Mouse (Mus musculus) CH12.LX (cell line): ENCODE measurements around the gene Cog3. TPM values are rescaled to one million over a fixed set of nuclear protein-coding genes. Genes with fewer than 3 reads are reported as not detected.
A peak's percentile ranks its signal among the peaks of the same experiment; 100 is the strongest.

Experiments used
- DNase-seq: peaks from one replicate; pipeline ENCODE4 v3.0.0-alpha.2; 2013; ENCODE audit errors: extremely low read depth
- H3K27ac ChIP-seq: 2 replicates; pipeline ENCODE4 v1.5.1; 2012; ENCODE audit warnings: low read depth, mild to moderate bottlenecking, control low read depth, moderate library complexity; ENCODE audit not compliant: insufficient read depth
- H3K27me3 ChIP-seq: replicated peaks from 2 replicates; pipeline ENCODE3; 2012; ENCODE audit warnings: inconsistent platforms
- H3K36me3 ChIP-seq, 2 experiments: replicated peaks in 1 of 2; 2 replicates each; pipeline versions ENCODE3 to v1.6.1; 2012; ENCODE audit warnings: inconsistent platforms in 1 of 2, low read length in 1 of 2, mild to moderate bottlenecking in 1 of 2, mixed read lengths in 1 of 2, moderate library complexity in 1 of 2; ENCODE audit not compliant: control insufficient read depth in 1 of 2, insufficient read depth in 1 of 2
- H3K4me1 ChIP-seq, 2 experiments: 2 replicates each; pipeline ENCODE4 v1.6.1; 2012; ENCODE audit warnings: inconsistent platforms in 1 of 2, moderate library complexity in 1 of 2; ENCODE audit not compliant: insufficient read depth in 2 of 2, control insufficient read depth in 1 of 2
- H3K4me2 ChIP-seq: 2 replicates; pipeline ENCODE4 v1.6.1; 2012; ENCODE audit warnings: low read depth, mild to moderate bottlenecking, control low read depth; ENCODE audit not compliant: poor library complexity, insufficient read depth, severe bottlenecking
- H3K4me3 ChIP-seq, 3 experiments: fragments of 150-350 bp in 1 of 3; sonication (generic) in 1 of 3; replicated peaks in 1 of 3; 2 replicates each; pipeline versions ENCODE3 to v1.5.1; 2011 to 2012; ENCODE audit warnings: low read depth in 2 of 3, low read length in 2 of 3, mild to moderate bottlenecking in 2 of 3, moderate library complexity in 2 of 3, control low read depth in 1 of 3, improper control_type of control experiment in 1 of 3, inconsistent platforms in 1 of 3, mixed read lengths in 1 of 3; ENCODE audit not compliant: poor library complexity in 1 of 3
- H3K79me2 ChIP-seq: replicated peaks from 2 replicates; pipeline ENCODE4 v1.6.1; 2012; ENCODE audit warnings: mild to moderate bottlenecking, moderate library complexity; ENCODE audit not compliant: control insufficient read depth, poor library complexity, insufficient read depth, severe bottlenecking; ENCODE audit errors: extremely low read depth
- H3K9ac ChIP-seq: 2 replicates; pipeline ENCODE4 v1.6.1; 2012; ENCODE audit warnings: low read depth, mild to moderate bottlenecking, control low read depth, moderate library complexity; ENCODE audit not compliant: insufficient read depth
- H3K9me3 ChIP-seq: replicated peaks from 2 replicates; pipeline ENCODE3; 2012; ENCODE audit warnings: low read length, inconsistent platforms, mixed read lengths
- BHLHE40 ChIP-seq: IDR thresholded peaks from 2 replicates; pipeline ENCODE4 v1.6.1; 2011; ENCODE audit warnings: mild to moderate bottlenecking, low read depth, low read length, improper control_type of control experiment
- CHD1 ChIP-seq: IDR thresholded peaks from 2 replicates; pipeline ENCODE4 v1.6.1; 2012; ENCODE audit warnings: low read depth, low read length, improper control_type of control experiment, inconsistent platforms
- CHD2 ChIP-seq: IDR thresholded peaks from 2 replicates; pipeline ENCODE4 v1.6.1; 2011; ENCODE audit warnings: low read length, improper control_type of control experiment
- CTCF ChIP-seq, 2 experiments: IDR thresholded peaks in 1 of 2; conservative IDR thresholded peaks in 1 of 2; 2 replicates each; pipeline ENCODE4 v1.5.1; 2011 to 2012; ENCODE audit warnings: low read depth in 2 of 2, low read length in 2 of 2, improper control_type of control experiment in 1 of 2, inconsistent platforms in 1 of 2, mild to moderate bottlenecking in 1 of 2, moderate library complexity in 1 of 2
- E2F4 ChIP-seq: IDR thresholded peaks from 2 replicates; pipeline ENCODE4 v1.6.1; 2011; ENCODE audit warnings: low read depth, low read length, improper control_type of control experiment; ENCODE audit not compliant: insufficient replicate concordance
- ELF1 ChIP-seq: IDR thresholded peaks from 2 replicates; pipeline ENCODE4 v1.6.1; 2014; ENCODE audit warnings: low read depth, mild to moderate bottlenecking, inconsistent platforms, low read length, improper control_type of control experiment
- EP300 ChIP-seq: IDR thresholded peaks from 2 replicates; pipeline ENCODE4 v1.6.1; 2011; ENCODE audit warnings: low read length, improper control_type of control experiment
- ETS1 ChIP-seq: conservative IDR thresholded peaks from 2 replicates; pipeline ENCODE4 v1.6.1; 2012; ENCODE audit warnings: low read depth, mild to moderate bottlenecking, inconsistent platforms, low read length, improper control_type of control experiment, moderate library complexity
- GABPA ChIP-seq: IDR thresholded peaks from 2 replicates; pipeline ENCODE4 v1.6.1; 2012; ENCODE audit warnings: low read depth, low read length, improper control_type of control experiment, inconsistent platforms; ENCODE audit not compliant: insufficient replicate concordance
- HCFC1 ChIP-seq: IDR thresholded peaks from 2 replicates; pipeline ENCODE4 v1.6.1; 2012; ENCODE audit warnings: low read depth, mild to moderate bottlenecking, inconsistent platforms, low read length, improper control_type of control experiment
- IRF4 ChIP-seq: IDR thresholded peaks from 2 replicates; pipeline ENCODE4 v1.6.1; 2014; ENCODE audit warnings: low read depth, mild to moderate bottlenecking, inconsistent platforms, low read length, improper control_type of control experiment
- JUN ChIP-seq: IDR thresholded peaks from 2 replicates; pipeline ENCODE4 v1.6.1; 2011; ENCODE audit warnings: low read depth, mild to moderate bottlenecking, low read length, improper control_type of control experiment, moderate library complexity; ENCODE audit not compliant: insufficient read depth
- JUND ChIP-seq: conservative IDR thresholded peaks from 2 replicates; pipeline ENCODE4 v1.6.1; 2011; ENCODE audit warnings: low read depth, low read length, improper control_type of control experiment
- KAT2A ChIP-seq: IDR thresholded peaks from 2 replicates; pipeline ENCODE4 v1.6.1; 2012; ENCODE audit warnings: low read length, improper control_type of control experiment, inconsistent platforms; ENCODE audit not compliant: insufficient replicate concordance
- MAFK ChIP-seq: IDR thresholded peaks from 2 replicates; pipeline ENCODE4 v1.6.1; 2011; ENCODE audit warnings: low read length, improper control_type of control experiment; ENCODE audit not compliant: insufficient replicate concordance
- MAX ChIP-seq: IDR thresholded peaks from 2 replicates; pipeline ENCODE4 v1.6.1; 2011; ENCODE audit warnings: low read length, improper control_type of control experiment
- MAZ ChIP-seq: IDR thresholded peaks from 2 replicates; pipeline ENCODE4 v1.6.1; 2012; ENCODE audit warnings: low read depth, mild to moderate bottlenecking, inconsistent platforms, low read length, improper control_type of control experiment, moderate library complexity
- MEF2A ChIP-seq: IDR thresholded peaks from 2 replicates; pipeline ENCODE4 v1.6.1; 2014; ENCODE audit warnings: low read depth, mild to moderate bottlenecking, inconsistent platforms, low read length, improper control_type of control experiment, borderline replicate concordance
- MXI1 ChIP-seq: IDR thresholded peaks from 2 replicates; pipeline ENCODE4 v1.6.1; 2011; ENCODE audit warnings: mild to moderate bottlenecking, low read depth, low read length, improper control_type of control experiment
- MYC ChIP-seq: IDR thresholded peaks from 2 replicates; pipeline ENCODE4 v1.6.1; 2011; ENCODE audit warnings: low read depth, mild to moderate bottlenecking, improper control_type of control experiment, low read length
- NELFE ChIP-seq: IDR thresholded peaks from 2 replicates; pipeline ENCODE4 v1.6.1; 2011; ENCODE audit warnings: low read depth, low read length, improper control_type of control experiment
- NRF1 ChIP-seq: IDR thresholded peaks from 2 replicates; pipeline ENCODE4 v1.6.1; 2014; ENCODE audit warnings: low read depth, mild to moderate bottlenecking, inconsistent platforms, low read length, improper control_type of control experiment, moderate library complexity
- PAX5 ChIP-seq: IDR thresholded peaks from 2 replicates; pipeline ENCODE4 v1.6.1; 2012; ENCODE audit warnings: low read length, inconsistent platforms, mixed read lengths
- POLR2A ChIP-seq: IDR thresholded peaks from 2 replicates; pipeline ENCODE4 v1.6.1; 2011; ENCODE audit warnings: low read depth, mild to moderate bottlenecking, improper control_type of control experiment, low read length
- POLR2AphosphoS2 ChIP-seq: IDR thresholded peaks from 2 replicates; pipeline ENCODE4 v1.6.1; 2011; ENCODE audit warnings: low read depth, low read length, improper control_type of control experiment
- RAD21 ChIP-seq: IDR thresholded peaks from 2 replicates; pipeline ENCODE4 v1.6.1; 2011; ENCODE audit warnings: low read depth, mild to moderate bottlenecking, low read length, improper control_type of control experiment, moderate library complexity
- RCOR1 ChIP-seq: conservative IDR thresholded peaks from 2 replicates; pipeline ENCODE4 v1.6.1; 2012; ENCODE audit warnings: low read depth, mild to moderate bottlenecking, inconsistent platforms, low read length, improper control_type of control experiment
- SIN3A ChIP-seq: IDR thresholded peaks from 2 replicates; pipeline ENCODE4 v1.6.1; 2012; ENCODE audit warnings: low read length, improper control_type of control experiment, inconsistent platforms
- SMC3 ChIP-seq: IDR thresholded peaks from 2 replicates; pipeline ENCODE4 v1.6.1; 2011; ENCODE audit warnings: low read depth, low read length, improper control_type of control experiment
- TBP ChIP-seq: conservative IDR thresholded peaks from 2 replicates; pipeline ENCODE4 v1.6.1; 2011; ENCODE audit warnings: low read depth, low read length, improper control_type of control experiment
- TCF12 ChIP-seq: IDR thresholded peaks from 2 replicates; pipeline ENCODE4 v1.6.1; 2014; ENCODE audit warnings: low read depth, mild to moderate bottlenecking, inconsistent platforms, low read length, improper control_type of control experiment
- UBTF ChIP-seq: IDR thresholded peaks from 2 replicates; pipeline ENCODE4 v1.6.1; 2012; ENCODE audit warnings: low read depth, mild to moderate bottlenecking, inconsistent platforms, low read length, improper control_type of control experiment, moderate library complexity
- USF1 ChIP-seq: IDR thresholded peaks from 2 replicates; pipeline ENCODE4 v1.6.1; 2014; ENCODE audit warnings: low read depth, mild to moderate bottlenecking, inconsistent platforms, low read length, improper control_type of control experiment
- USF2 ChIP-seq: conservative IDR thresholded peaks from 2 replicates; pipeline ENCODE4 v1.6.1; 2011; ENCODE audit warnings: low read depth, low read length, improper control_type of control experiment
- ZC3H11A ChIP-seq: IDR thresholded peaks from 2 replicates; pipeline ENCODE4 v1.6.1; 2012; ENCODE audit warnings: low read depth, mild to moderate bottlenecking, inconsistent platforms, low read length, improper control_type of control experiment
- ZKSCAN1 ChIP-seq: IDR thresholded peaks from 2 replicates; pipeline ENCODE4 v1.6.1; 2012; ENCODE audit warnings: low read depth, inconsistent platforms, low read length, improper control_type of control experiment, borderline replicate concordance
- ZMIZ1 ChIP-seq: IDR thresholded peaks from 2 replicates; pipeline ENCODE4 v1.6.1; 2012; ENCODE audit warnings: low read depth, mild to moderate bottlenecking, inconsistent platforms, low read length, improper control_type of control experiment
- ZNF384 ChIP-seq: IDR thresholded peaks from 2 replicates; pipeline ENCODE4 v1.6.1; 2012; ENCODE audit warnings: low read depth, low read length, improper control_type of control experiment, inconsistent platforms
- dilution Hi-C: fragments of 300-500 bp; cut with MboI; formaldehyde crosslinking; loops from 2 replicates; pipeline ENCODE4 v1.14.3; 2020; ENCODE audit warnings: low sequenced_read_pairs; ENCODE audit not compliant: extremely low pct_unique_long_range_greater_than_20kb, extremely low pct_ligation_motif_present
- in situ Hi-C: fragments of 300-500 bp; cut with MboI; formaldehyde crosslinking; loops from 3 replicates; pipeline ENCODE4 v1.14.3; 2019; ENCODE audit warnings: low sequenced_read_pairs, low pct_ligation_motif_present, low pct_unique_long_range_greater_than_20kb, mixed read lengths
- polyA plus RNA-seq: library from polyadenylated mRNA; unstranded; fragments of >175 nt; gene quantifications from 2 replicates; pipeline ENCODE4 v1.2.1, GENCODE M21; 2012; ENCODE audit warnings: low read depth; ENCODE audit not compliant: insufficient read length
- total RNA-seq, 2 experiments: library from RNA; depleted of rRNA; stranded (reverse); fragments of 300-350 nt in 1 of 2; fragments of >200 nt in 1 of 2; gene quantifications; 2 replicates each; pipeline ENCODE4 v1.2.3; 2012 to 2014

Cog3 gene
- total RNA-seq (2012; rRNA removed): 15.3 and 16.3 TPM in 2 replicates
- total RNA-seq (2014; rRNA removed): 21.0 and 21.4 TPM in 2 replicates
- polyA plus RNA-seq: 11.8 and 13.6 TPM in 2 replicates

GRCm38 (mm10) chr14:75753991-75754817 is at the start of gene Cog3:
TSS of gene Cog3 (minus strand) at chr14:75754517.
- dilution Hi-C loops (no loop called here), in situ Hi-C loops (no loop called here)
- Histone ChIP-seq H3K27ac (peak within 1 kb of the TSS; percentile 57), H3K9ac (peak within 1 kb of the TSS; percentile 95), H3K36me3 (peaks cover 0 to 21% of the 10 kb centered on the region in 2 experiments)
- TF ChIP-seq POLR2AphosphoS2 (peak; percentile 36; the same call in 1 of the 2 replicates), RAD21 (no peak), KAT2A (peak; percentile 95; the same call in 1 of the 2 replicates), ZNF384 (no peak), SIN3A (peak; percentile 83), BHLHE40 (no peak), MAZ (0 out of 2 replicates have a peak, but pooled peaks have one; percentile 51), JUND (no peak; the same call in 1 of the 2 replicates), TBP (peak; percentile 69), ZC3H11A (no peak), EP300 (no peak), MEF2A (peak; percentile 57; the same call in 1 of the 2 replicates), CTCF (conservative IDR thresholded peaks at IDR 0.05 in 1 of 2, IDR thresholded peaks at IDR 0.05 in 1 of 2; ENCODE audit: low read depth in 2 of 2, low read length in 2 of 2) (no peak; a peak in 1 of 4 replicates), ETS1 (no peak), USF1 (no peak), IRF4 (no peak; the same call in none of the 2 replicates), NRF1 (peak; percentile 56), ELF1 (peak; percentile 97), TCF12 (peak; percentile 86), GABPA (peak; percentile 21; the same call in 1 of the 2 replicates), MAX (no peak; the same call in 1 of the 2 replicates), CHD2 (peak; percentile 96), SMC3 (no peak), CHD1 (no peak), HCFC1 (peak; percentile 95), ZKSCAN1 (no peak), ZMIZ1 (peak; percentile 51; the same call in 1 of the 2 replicates), NELFE (peak; percentile 83), UBTF (peak; percentile 74; the same call in 1 of the 2 replicates), RCOR1 (no peak), MXI1 (peak; percentile 78), JUN (no peak), POLR2A (peak; percentile 81; the same call in 1 of the 2 replicates), USF2 (no peak), E2F4 (no peak), MYC (peak; percentile 86), PAX5 (no peak), MAFK (no peak)
- TF ChIP-seq, all 38 proteins: peak for 18
- Histone ChIP-seq H3K4me2 (peak within 1 kb of the TSS; percentile 78), H3K27me3 (no peaks in the 10 kb centered on the region), H3K9me3 (no peaks in the 10 kb centered on the region), H3K79me2 (peaks cover 46% of the 10 kb centered on the region), H3K4me3 (peak within 1 kb of the TSS; percentile 89 to 99 (median 96)), H3K4me1 (peaks cover 5 to 27% of the 10 kb centered on the region in 2 experiments)
- DNase-seq: peak; percentile 93
